Mouse (Mus musculus) kidney, embryonic 14.5 days (tissue): Measurements from ENCODE around the gene Cebpa. TPM values are rescaled to one million over a fixed set of nuclear protein-coding genes. Genes with fewer than 3 reads are reported as not detected.

ENCODE experiments used
- ATAC-seq: fragments of 200-750 bp; cut with Nextera tagmentation; 2 replicates; pipeline ENCODE4 v1.8.0; 2017; ENCODE audit warnings: moderate number of reproducible peaks, mild to moderate bottlenecking, moderate TSS enrichment, moderate library complexity; ENCODE audit not compliant: low FRiP score, low TSS enrichment
- H3K27ac ChIP-seq: fragments of 300-500 bp; sonication (generic); 2 replicates; pipeline ENCODE4 v1.5.1; 2014; ENCODE audit warnings: low read depth, mild to moderate bottlenecking, low read length, moderate library complexity, mixed read lengths
- H3K27me3 ChIP-seq: fragments of 300-500 bp; sonication (generic); 2 replicates; pipeline ENCODE4 v1.6.1; 2014; ENCODE audit warnings: mild to moderate bottlenecking, low read length; ENCODE audit not compliant: control insufficient read depth, insufficient read depth
- H3K36me3 ChIP-seq: fragments of 300-500 bp; sonication (generic); 2 replicates; pipeline ENCODE4 v1.6.1; 2014; ENCODE audit warnings: low read length, mixed read lengths; ENCODE audit not compliant: control insufficient read depth, insufficient read depth
- H3K4me1 ChIP-seq: fragments of 300-500 bp; sonication (generic); 2 replicates; pipeline ENCODE4 v1.6.1; 2014; ENCODE audit warnings: low read length, mixed read lengths; ENCODE audit not compliant: control insufficient read depth, insufficient read depth
- H3K4me2 ChIP-seq: fragments of 300-500 bp; sonication (generic); replicated peaks from 2 replicates; pipeline ENCODE4 v1.6.1; 2014; ENCODE audit warnings: low read depth, mild to moderate bottlenecking, low read length
- H3K4me3 ChIP-seq: fragments of 300-500 bp; sonication (generic); 2 replicates; pipeline ENCODE4 v1.5.1; 2014; ENCODE audit warnings: mild to moderate bottlenecking, low read length
- H3K9ac ChIP-seq: fragments of 300-500 bp; sonication (generic); 2 replicates; pipeline ENCODE4 v1.6.1; 2014; ENCODE audit warnings: low read depth, mild to moderate bottlenecking, low read length, moderate library complexity
- H3K9me3 ChIP-seq: fragments of 300-500 bp; sonication (generic); 2 replicates; pipeline ENCODE4 v1.6.1; 2016; ENCODE audit warnings: low read length; ENCODE audit not compliant: control insufficient read depth
- WGBS: fragments of 180-500 bp; shearing (Covaris S2); extraction: QIAGEN DNeasy Blood & Tissue Kit; methylation state at CpG from one replicate; pipeline ENCODE4 v1.1.7; 2014; 5-methylcytosine and 5-hydroxymethylcytosine counted together
- microRNA-seq: library from miRNA; unstranded; fragments of <30 nt; microRNA quantifications from one replicate; pipeline ENCODE4, GENCODE M21; 2016
- polyA plus RNA-seq: library from polyadenylated mRNA; unstranded; fragments of >200 nt; fragmentation: Nextera tagmentation; extraction: Ambion mirVana; gene quantifications from 2 replicates; pipeline ENCODE4 v1.2.1, GENCODE M21; 2014

Gene Cebpa
- polyA plus RNA-seq, 1 experiment from 2014 or later = 0.92 TPM

- Histone ChIP-seq H3K9ac (no peak overlapping the region), H3K27ac (no peak overlapping the region), H3K27me3 (no peaks in the 10 kb centered on the region), H3K4me1 (no peaks in the 10 kb centered on the region), H3K4me2 (no peak overlapping the region), H3K4me3 (no peak overlapping the region), H3K36me3 (no peaks in the 10 kb centered on the region), H3K9me3 (no peaks in the 10 kb centered on the region)
- ATAC-seq = no peak
- WGBS = 55% methylated on average over 2 of the region's 2 CpGs
Measured at GRCm38 (mm10) chr7:35167925-35168324, 48.8 kb downstream of the Cebpa start.

- WGBS = 13% methylated on average over 6 of the region's 6 CpGs
- Histone ChIP-seq H3K27me3 (no peaks in the 10 kb centered on the region), H3K36me3 (no peaks in the 10 kb centered on the region), H3K9ac (no peak overlapping the region), H3K27ac (no peak overlapping the region), H3K9me3 (no peaks in the 10 kb centered on the region), H3K4me2 (no peak overlapping the region), H3K4me3 (no peak overlapping the region), H3K4me1 (no peaks in the 10 kb centered on the region)
- ATAC-seq = peak; percentile 39; the same call in 1 of the 2 replicates
Measured at GRCm38 (mm10) chr7:35169341-35169740, 50.2 kb downstream of the Cebpa start.

Small RNA genes within 50 kb of the gene (microRNA-seq; reads per million reads assigned to microRNA genes)
- not detected for gene Gm25033

Other genes starting within 250 kb of the Cebpa start
- gene Pepd, start 206.9 kb upstream of the Cebpa start, polyA plus RNA-seq = 109 and 122 TPM in 2 replicates
- 30.8 and 39.3 TPM in 2 replicates for gene Cebpg, start 62.7 kb upstream of the Cebpa start, polyA plus RNA-seq
- gene Slc7a10, start 67.1 kb downstream of the Cebpa start, polyA plus RNA-seq = 0.47 and 0.70 TPM in 2 replicates
- 7.6 and 9.7 TPM in 2 replicates for gene Lrp3, start 96.2 kb downstream of the Cebpa start, polyA plus RNA-seq
- gene Gpatch1, start 199.1 kb downstream of the Cebpa start, polyA plus RNA-seq = 13.7 and 20.5 TPM in 2 replicates
- 10.2 and 15.7 TPM in 2 replicates for gene Rhpn2, start 214.9 kb downstream of the Cebpa start, polyA plus RNA-seq